Mouse (Mus musculus): ENCODE data around the gene Pdhb. TPM values are rescaled to one million over a fixed set of nuclear protein-coding genes. Genes with fewer than 3 reads are reported as not detected.
"Not testable (repeated sequence)": the region's sequence is repeated elsewhere in the genome, so short reads cannot be mapped to it uniquely, and the experiment has no call there.

The Pdhb gene
- polyA plus RNA-seq, 1 experiment: not detected

DNA sequence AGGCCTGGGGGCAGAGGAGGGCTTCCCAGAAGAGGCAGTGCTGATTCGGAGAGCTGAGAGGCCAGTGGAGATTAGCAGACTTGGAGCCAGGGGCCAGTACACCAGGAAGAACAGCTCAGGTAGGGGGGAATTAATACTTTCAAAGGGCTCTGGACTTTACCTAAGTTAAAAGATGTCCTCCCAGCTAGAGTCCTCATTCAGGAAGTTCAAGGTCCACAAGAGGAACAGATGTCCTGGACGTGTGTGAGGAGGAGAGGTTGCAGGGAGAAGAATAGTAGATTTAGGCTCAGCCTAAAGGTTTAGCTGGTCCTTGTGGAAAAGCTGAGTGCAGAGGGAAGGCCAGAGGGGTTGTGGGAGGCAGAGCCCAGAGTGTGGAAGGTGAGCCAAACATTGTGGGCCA lies 38.6 kb downstream of the Pdhb start:
- TF ChIP-seq POLR2A (IDR thresholded peaks at IDR 0.05; ENCODE audit: insufficient read depth, low read depth, low read length) (no peak), CTCF (IDR thresholded peaks at IDR 0.05; ENCODE audit: insufficient read depth, low read depth, low read length) (no peak)
- WGBS: 60% methylated on average over 2 of the region's 2 CpGs

DNA sequence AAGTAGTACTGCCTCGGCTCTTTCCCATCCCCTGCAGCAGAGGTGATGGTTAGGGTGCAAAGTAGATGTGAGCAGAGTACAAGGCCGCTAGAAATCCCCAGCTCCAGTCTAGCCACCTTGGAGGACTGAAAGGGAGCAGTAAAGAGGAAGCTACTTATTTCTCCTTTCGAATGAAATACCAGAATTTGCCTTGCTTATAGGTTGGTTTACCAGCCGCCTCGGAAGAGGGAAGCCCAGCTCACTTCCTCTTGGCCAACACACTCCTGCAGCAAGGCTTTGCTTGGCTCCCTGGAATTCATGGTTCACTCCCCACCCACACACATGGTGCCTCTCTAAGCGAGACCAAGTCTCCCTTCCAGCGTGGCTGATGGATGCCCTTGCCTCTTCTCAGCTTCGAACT lies 40.0 kb downstream of the Pdhb start:
- peaks cover 21% of the 10 kb centered on the region for H3K4me1 ChIP-seq (ENCODE audit: control insufficient read depth, insufficient read depth, low read length)
- H3K4me3 ChIP-seq (ENCODE audit: insufficient read depth, low read depth, low read length): no peak overlapping the region
- H3K27ac ChIP-seq (ENCODE audit: insufficient read depth, low read depth, low read length): no peak overlapping the region
- no peak for TF ChIP-seq POLR2A (IDR thresholded peaks at IDR 0.05; ENCODE audit: insufficient read depth, low read depth, low read length)
- no peak for TF ChIP-seq CTCF (IDR thresholded peaks at IDR 0.05; ENCODE audit: insufficient read depth, low read depth, low read length)
- WGBS: 81% methylated on average over 8 of the region's 8 CpGs

More for the DNA sequence above, 38.6 kb downstream of the Pdhb start:
- Histone ChIP-seq H3K4me3 (ENCODE audit: insufficient read depth, low read depth, low read length) (no peak overlapping the region), H3K27ac (ENCODE audit: insufficient read depth, low read depth, low read length) (peak overlapping the region; percentile 26), H3K4me1 (ENCODE audit: control insufficient read depth, insufficient read depth, low read length) (peaks cover 21% of the 10 kb centered on the region)

DNA sequence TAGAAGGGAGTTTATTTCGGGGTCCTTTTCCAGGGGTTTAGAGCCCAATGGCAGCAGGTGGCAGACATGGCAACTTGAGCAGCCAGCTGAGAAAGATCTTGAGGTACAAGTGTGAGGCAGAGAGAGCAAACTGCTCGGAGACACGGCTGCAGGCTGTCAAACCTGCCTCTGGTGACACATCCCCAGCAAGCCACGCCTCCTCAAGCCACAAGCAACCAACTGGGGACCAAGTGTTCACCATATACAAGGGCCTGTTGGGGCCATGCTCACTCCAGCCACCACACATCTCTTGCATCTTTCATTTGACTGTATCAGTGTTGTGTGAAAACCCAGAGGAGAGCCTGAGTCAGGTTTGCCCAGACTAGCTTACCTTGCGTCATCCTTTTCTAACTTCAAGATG lies 44.9 kb downstream of the Pdhb start:
- 74% methylated on average over 5 of the region's 5 CpGs for WGBS
- TF ChIP-seq CTCF (IDR thresholded peaks at IDR 0.05; ENCODE audit: insufficient read depth, low read depth, low read length) (no peak), POLR2A (IDR thresholded peaks at IDR 0.05; ENCODE audit: insufficient read depth, low read depth, low read length) (no peak)

DNA sequence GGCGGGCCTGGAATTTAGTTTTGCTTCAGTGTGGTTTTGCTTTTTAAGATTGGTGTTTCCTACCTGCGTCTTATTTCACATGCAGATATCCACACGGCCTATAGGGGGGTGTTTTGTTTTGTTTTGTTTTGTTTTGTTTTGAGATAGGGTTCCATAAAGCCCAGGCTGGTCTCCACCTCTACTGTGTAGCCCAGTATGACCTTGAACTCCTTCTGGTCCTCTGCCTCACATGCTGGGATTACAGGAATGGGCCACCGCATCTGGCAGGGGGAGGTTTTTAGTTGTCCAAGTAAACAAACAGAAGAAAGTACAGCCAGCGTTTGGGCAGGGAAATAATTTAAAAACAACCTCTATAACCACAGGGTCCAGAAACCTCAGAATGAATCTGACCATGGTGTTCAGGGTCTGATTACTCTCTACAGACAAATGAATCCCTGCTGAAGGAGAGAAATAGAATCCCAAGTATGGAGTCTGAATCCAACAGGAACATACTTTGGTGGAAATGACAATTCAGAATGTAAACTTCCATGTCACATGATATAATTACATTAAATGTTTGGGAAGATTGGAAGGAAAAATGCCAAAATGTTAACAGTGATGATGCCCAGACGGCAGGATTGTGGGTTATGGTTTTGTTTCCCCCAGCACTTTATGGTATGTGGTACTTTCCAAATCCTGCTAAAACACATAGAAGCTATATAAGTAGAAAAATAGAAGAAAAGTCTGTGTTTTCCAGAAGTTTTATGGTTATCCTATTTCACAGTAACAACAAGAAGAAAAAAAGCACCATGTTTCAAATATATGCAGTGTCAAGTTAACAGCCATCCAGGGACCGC lies 48.6 kb downstream of the Pdhb start:
- TF ChIP-seq POLR2A (IDR thresholded peaks at IDR 0.05; ENCODE audit: insufficient read depth, low read depth, low read length): no peak
- TF ChIP-seq CTCF (IDR thresholded peaks at IDR 0.05; ENCODE audit: insufficient read depth, low read depth, low read length): no peak
- Histone ChIP-seq H3K4me1 (ENCODE audit: control insufficient read depth, insufficient read depth, low read length) (peaks cover 6% of the 10 kb centered on the region; the same call in 1 of the 2 replicates), H3K4me3 (ENCODE audit: insufficient read depth, low read depth, low read length) (no peak overlapping the region), H3K27ac (ENCODE audit: insufficient read depth, low read depth, low read length) (no peak overlapping the region)
- 79% methylated on average over 7 of the region's 7 CpGs for WGBS

More for the DNA sequence above, 44.9 kb downstream of the Pdhb start:
- Histone ChIP-seq H3K4me3 (ENCODE audit: insufficient read depth, low read depth, low read length) (no peak overlapping the region), H3K27ac (ENCODE audit: insufficient read depth, low read depth, low read length) (no peak overlapping the region), H3K4me1 (ENCODE audit: control insufficient read depth, insufficient read depth, low read length) (peaks cover 15% of the 10 kb centered on the region)

DNA sequence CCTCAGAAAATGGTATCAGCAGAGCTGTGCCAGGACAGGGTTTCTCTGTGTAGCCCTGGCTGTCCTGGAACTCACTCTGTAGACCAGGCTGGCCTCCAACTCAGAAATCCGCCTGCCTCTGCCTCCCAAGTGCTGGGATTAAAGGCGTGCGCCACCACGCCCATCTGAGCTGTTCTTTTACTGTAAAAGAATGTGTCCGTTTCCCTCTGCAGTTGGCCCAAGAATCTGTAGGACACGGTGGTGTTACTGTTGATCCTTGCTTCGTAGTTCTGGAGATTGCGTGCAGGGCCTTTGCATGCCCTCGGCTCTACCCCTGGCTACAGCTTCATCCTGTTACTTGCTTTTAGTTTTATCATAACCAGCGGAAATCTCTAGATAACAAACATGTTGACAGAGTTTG lies 49.2 kb downstream of the Pdhb start:
- WGBS: 98% methylated on average over 10 of the region's 10 CpGs
- H3K4me3 ChIP-seq (ENCODE audit: insufficient read depth, low read depth, low read length); H3K4me1 ChIP-seq (ENCODE audit: control insufficient read depth, insufficient read depth, low read length); H3K27ac ChIP-seq (ENCODE audit: insufficient read depth, low read depth, low read length): not testable (repeated sequence)

DNA sequence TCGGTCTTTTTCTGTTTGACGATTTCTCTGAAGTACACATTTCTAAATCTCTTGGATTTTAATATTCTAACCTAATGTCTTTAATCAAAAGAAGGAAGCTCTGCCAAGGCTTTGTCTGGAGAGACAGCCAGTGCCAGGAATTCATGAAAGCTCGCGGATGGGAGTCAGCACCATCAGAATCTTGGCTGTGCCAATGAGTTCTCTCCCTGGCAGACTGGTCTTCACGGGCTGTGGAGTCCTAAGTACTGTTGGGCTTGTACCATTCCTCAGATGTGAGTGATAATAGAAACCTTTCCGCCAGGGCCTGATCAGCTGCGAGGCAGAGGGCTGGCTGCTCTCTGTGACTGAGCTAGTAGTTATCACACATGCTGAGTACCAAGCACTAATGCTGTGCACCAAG lies 49.7 kb downstream of the Pdhb start:
- no peak overlapping the region for H3K4me3 ChIP-seq (ENCODE audit: insufficient read depth, low read depth, low read length)
- H3K4me1 ChIP-seq (ENCODE audit: control insufficient read depth, insufficient read depth, low read length): peaks cover 6% of the 10 kb centered on the region; the same call in 1 of the 2 replicates
- TF ChIP-seq POLR2A (IDR thresholded peaks at IDR 0.05; ENCODE audit: insufficient read depth, low read depth, low read length) (no peak), CTCF (IDR thresholded peaks at IDR 0.05; ENCODE audit: insufficient read depth, low read depth, low read length) (no peak)
- H3K27ac ChIP-seq (ENCODE audit: insufficient read depth, low read depth, low read length): no peak overlapping the region
- 51% methylated on average over 7 of the region's 7 CpGs for WGBS

DNA sequence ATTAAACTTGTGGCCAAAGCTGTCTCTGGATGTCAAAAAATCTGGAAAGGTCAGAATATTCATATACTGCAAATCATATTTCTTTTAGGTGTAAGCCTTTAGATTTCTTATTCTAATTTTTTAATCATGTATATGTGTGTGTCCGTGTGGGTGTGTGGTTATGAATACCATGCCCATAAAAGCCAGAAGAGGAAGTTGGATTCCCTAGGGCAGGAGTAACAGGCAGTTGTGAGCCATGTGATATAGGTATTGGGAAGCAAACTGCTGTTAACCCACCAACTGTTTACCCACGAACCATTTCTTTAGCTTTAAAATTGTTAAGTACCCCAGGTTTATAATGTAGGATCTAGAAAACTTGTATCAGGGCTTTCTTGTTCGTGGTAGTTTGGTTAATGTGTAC lies 52.9 kb downstream of the Pdhb start:
- H3K27ac ChIP-seq (ENCODE audit: insufficient read depth, low read depth, low read length): no peak overlapping the region
- no peak for TF ChIP-seq CTCF (IDR thresholded peaks at IDR 0.05; ENCODE audit: insufficient read depth, low read depth, low read length)
- TF ChIP-seq POLR2A (IDR thresholded peaks at IDR 0.05; ENCODE audit: insufficient read depth, low read depth, low read length): no peak
- H3K4me1 ChIP-seq (ENCODE audit: control insufficient read depth, insufficient read depth, low read length): peaks cover 8% of the 10 kb centered on the region
- H3K4me3 ChIP-seq (ENCODE audit: insufficient read depth, low read depth, low read length): no peak overlapping the region
- WGBS: 86% methylated on average over 3 of the region's 3 CpGs

DNA sequence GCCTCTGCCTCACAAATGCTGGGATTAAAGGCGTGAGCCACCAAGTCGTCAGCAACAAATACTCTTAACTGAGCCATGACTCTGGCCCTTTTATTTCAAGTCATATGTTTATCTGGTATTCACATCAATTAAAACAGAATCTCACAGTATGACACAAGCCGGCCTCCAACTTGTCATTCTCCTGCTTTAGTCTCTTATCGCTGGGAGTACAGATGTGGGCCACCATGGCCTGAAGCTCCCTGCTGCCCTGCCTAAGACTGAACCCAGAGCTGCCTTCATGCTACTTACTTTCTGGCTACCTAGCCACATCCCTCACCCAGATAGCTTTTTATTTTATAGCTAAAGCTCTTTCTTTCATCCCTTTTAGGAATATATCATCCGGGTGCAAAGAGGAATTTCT lies 53.4 kb downstream of the Pdhb start:
- Histone ChIP-seq H3K27ac (ENCODE audit: insufficient read depth, low read depth, low read length) (no peak overlapping the region), H3K4me3 (ENCODE audit: insufficient read depth, low read depth, low read length) (no peak overlapping the region), H3K4me1 (ENCODE audit: control insufficient read depth, insufficient read depth, low read length) (peaks cover 8% of the 10 kb centered on the region)
- TF ChIP-seq CTCF (IDR thresholded peaks at IDR 0.05; ENCODE audit: insufficient read depth, low read depth, low read length) (no peak), POLR2A (IDR thresholded peaks at IDR 0.05; ENCODE audit: insufficient read depth, low read depth, low read length) (no peak)
- 83% methylated on average over 5 of the region's 5 CpGs for WGBS

DNA sequence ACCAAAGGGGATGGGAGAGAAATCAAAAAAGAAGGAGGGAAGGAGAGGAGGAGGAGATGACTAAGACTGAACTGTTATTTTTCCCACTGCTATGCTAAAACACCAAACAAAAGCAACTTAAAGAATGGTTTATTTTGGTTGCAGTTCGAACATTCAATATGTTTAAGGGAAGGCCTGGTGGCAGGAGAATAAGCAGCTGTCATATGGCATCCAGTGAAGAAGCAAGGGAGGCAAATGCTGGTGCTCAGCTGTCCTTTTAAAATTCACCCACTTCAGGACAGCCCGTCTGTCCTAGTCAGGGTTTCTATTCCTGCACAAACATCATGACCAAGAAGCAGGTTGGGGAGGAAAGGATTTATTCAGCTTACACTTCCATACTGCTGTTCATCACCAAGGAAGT lies 55.5 kb downstream of the Pdhb start:
- Histone ChIP-seq H3K27ac (ENCODE audit: insufficient read depth, low read depth, low read length) (no peak overlapping the region), H3K4me3 (ENCODE audit: insufficient read depth, low read depth, low read length) (no peak overlapping the region), H3K4me1 (ENCODE audit: control insufficient read depth, insufficient read depth, low read length) (peaks cover 8% of the 10 kb centered on the region)
- WGBS: 59% methylated on average over 2 of the region's 2 CpGs
- no peak for TF ChIP-seq CTCF (IDR thresholded peaks at IDR 0.05; ENCODE audit: insufficient read depth, low read depth, low read length)
- TF ChIP-seq POLR2A (IDR thresholded peaks at IDR 0.05; ENCODE audit: insufficient read depth, low read depth, low read length): no peak

Other genes starting within 250 kb of the Pdhb start
- not detected in 2 replicates for gene Gm45521, start 215.7 kb downstream of the Pdhb start, polyA plus RNA-seq (2012; ENCODE audit: insufficient read depth, insufficient read length, low replicate concordance, missing spikeins)
- gene Dnase1l3, start 178.5 kb downstream of the Pdhb start, polyA plus RNA-seq (2012; ENCODE audit: insufficient read depth, insufficient read length, low replicate concordance, missing spikeins): not detected in 2 replicates
- not detected in 2 replicates for gene Abhd6, start 170.1 kb downstream of the Pdhb start, polyA plus RNA-seq (2012; ENCODE audit: insufficient read depth, insufficient read length, low replicate concordance, missing spikeins)
- gene Rpp14, start 92.7 kb downstream of the Pdhb start, polyA plus RNA-seq (2012; ENCODE audit: insufficient read depth, insufficient read length, low replicate concordance, missing spikeins): not detected in 2 replicates
- not detected in 2 replicates for gene Pxk, start 74.8 kb downstream of the Pdhb start, polyA plus RNA-seq (2012; ENCODE audit: insufficient read depth, insufficient read length, low replicate concordance, missing spikeins)
- not detected in 2 replicates for gene Kctd6, start 41.1 kb upstream of the Pdhb start, polyA plus RNA-seq (2012; ENCODE audit: insufficient read depth, insufficient read length, low replicate concordance, missing spikeins)
- gene Acox2, start 86.3 kb upstream of the Pdhb start, polyA plus RNA-seq (2012; ENCODE audit: insufficient read depth, insufficient read length, low replicate concordance, missing spikeins): not detected in 2 replicates
- gene Fam107a, start 145.0 kb upstream of the Pdhb start, polyA plus RNA-seq (2012; ENCODE audit: insufficient read depth, insufficient read length, low replicate concordance, missing spikeins): 155 TPM in 1 of 2 replicates, not detected in the other
- not detected in 2 replicates for gene Oit1, start 205.7 kb upstream of the Pdhb start, polyA plus RNA-seq (2012; ENCODE audit: insufficient read depth, insufficient read length, low replicate concordance, missing spikeins)